Mouse (Mus musculus): ENCODE results near the gene Tnfaip1. TPM values are rescaled to one million over a fixed set of nuclear protein-coding genes. Genes with fewer than 3 reads are reported as not detected.

Tnfaip1 gene
- total RNA-seq, 1 experiment from 2014 or later = 7.4 TPM

DNA sequence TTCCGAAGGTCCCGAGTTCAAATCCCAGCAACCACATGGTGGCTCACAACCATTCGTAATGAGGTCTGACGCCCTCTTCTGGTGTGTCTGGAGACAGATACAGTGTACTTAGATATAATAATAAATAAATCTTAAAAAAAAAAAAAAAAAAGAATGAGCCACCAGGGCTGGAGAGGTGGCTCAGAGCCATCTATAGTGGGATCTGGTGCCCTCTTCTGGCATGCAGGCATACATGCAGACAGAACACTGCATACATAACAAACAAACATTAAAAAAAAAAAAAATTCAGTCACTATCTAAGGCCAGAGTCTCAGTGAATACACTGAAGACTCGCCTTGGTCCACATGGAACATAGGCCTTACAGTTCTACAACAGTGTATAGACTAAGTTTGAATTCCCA is 27.0 kb downstream of the Tnfaip1 start:
- ATAC-seq (ENCODE audit: extremely low read depth, insufficient number of reproducible peaks, low FRiP score, poor library complexity, severe bottlenecking) = no peak

DNA sequence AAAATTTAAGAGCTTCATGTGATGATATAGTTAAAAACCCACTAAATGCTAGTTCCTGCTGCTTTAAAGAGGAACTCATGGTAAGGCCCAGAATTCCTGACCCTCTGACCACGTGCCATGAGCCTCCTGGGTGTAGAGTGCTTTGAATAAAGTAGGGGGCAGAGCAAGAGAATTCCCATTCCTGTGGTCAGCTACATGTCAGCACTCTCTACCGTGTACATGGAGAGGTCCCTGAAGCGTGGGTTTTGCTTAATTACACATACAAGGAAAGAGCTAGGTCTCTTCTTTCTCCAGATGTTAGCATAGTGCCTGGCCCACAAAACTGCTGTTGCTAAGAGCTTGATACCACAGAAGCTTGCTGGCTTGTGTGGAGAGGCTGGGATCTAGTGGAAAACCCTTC is 30.7 kb downstream of the Tnfaip1 start:
- ATAC-seq (ENCODE audit: extremely low read depth, insufficient number of reproducible peaks, low FRiP score, poor library complexity, severe bottlenecking) = no peak

DNA sequence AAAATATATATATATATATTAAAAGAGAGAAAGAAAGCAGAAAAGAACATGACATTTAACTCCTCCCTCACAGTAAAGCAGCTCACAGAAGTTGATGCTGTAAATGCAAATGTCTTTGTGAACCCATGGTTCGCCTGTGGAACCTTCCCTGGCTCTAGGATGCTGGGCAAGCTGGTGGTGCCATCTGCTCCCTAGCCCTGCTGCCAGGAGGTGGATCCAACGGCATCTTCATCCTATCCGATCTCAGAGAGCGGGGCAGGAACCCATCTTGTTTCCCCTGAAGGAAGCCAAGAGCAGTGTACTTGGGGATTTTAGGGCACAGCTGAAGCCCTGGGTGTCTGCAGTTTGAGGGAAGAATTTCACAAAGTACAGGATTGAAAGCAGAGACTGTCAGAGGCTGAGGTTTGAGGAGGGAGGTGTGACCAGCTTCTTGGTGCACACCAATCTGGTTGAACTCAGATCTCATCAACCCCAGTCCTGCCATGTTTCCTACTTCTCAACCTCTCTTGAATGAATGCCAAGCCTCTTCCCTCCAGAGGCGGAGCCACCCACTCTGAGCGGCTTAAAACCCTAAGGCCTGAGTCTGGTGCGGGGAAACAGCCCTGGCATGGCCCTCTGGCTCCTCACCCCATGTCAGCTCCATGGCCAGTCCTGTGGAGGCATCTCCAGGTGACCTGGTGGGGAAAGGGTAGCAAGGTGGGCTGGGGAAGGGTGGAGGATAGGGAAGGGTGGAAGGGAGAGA is 33.1 kb downstream of the Tnfaip1 start, which contains the start of gene Sebox:
Gene Sebox (plus strand): TSS at position 539 of the 742 bp plus-strand sequence.
- no peak for ATAC-seq (ENCODE audit: extremely low read depth, insufficient number of reproducible peaks, low FRiP score, poor library complexity, severe bottlenecking)

DNA sequence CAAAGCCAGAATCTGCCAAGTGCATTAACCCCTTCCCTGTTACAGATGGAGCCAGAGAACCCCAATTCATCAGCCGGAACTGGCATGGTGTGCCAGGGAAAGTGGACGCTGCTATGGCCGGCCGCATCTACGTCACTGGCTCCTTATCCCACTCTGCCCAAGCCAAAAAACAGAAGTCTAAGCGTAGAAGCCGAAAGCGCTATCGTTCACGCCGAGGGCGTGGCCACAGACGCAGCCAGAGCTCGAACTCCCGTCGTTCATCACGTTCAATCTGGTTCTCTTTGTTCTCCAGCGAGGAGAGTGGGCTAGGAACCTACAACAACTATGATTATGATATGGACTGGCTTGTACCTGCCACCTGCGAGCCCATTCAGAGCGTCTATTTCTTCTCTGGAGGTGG is 34.6 kb downstream of the Tnfaip1 start:
- ATAC-seq (ENCODE audit: extremely low read depth, insufficient number of reproducible peaks, low FRiP score, poor library complexity, severe bottlenecking) = no peak

DNA sequence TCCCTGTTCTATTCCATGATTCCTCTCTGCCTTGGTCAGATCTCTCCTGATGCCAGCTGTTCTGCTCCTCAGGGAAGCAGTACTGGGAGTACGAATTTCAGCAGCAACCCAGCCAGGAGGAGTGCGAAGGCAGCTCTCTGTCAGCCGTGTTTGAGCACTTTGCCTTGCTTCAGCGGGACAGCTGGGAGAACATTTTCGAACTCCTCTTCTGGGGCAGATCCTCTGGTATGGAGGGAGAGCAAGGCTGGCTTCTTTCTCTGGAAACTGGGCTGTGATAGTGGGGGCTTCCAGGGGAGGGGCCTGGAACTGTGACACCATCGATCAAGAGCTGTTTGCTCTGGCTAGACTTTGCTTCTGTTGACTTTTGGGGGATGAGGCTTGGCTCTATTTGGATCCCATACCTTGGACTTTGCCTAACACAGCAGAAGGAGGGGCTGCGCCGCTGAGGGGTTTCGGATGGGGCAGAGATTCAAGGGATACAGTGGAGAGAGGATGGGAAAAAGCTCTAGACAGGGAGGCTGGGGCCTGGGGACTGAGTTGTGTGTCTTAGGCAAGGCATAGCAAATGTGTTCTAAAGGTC is 35.4 kb downstream of the Tnfaip1 start:
- ATAC-seq (ENCODE audit: extremely low read depth, insufficient number of reproducible peaks, low FRiP score, poor library complexity, severe bottlenecking) = no peak

DNA sequence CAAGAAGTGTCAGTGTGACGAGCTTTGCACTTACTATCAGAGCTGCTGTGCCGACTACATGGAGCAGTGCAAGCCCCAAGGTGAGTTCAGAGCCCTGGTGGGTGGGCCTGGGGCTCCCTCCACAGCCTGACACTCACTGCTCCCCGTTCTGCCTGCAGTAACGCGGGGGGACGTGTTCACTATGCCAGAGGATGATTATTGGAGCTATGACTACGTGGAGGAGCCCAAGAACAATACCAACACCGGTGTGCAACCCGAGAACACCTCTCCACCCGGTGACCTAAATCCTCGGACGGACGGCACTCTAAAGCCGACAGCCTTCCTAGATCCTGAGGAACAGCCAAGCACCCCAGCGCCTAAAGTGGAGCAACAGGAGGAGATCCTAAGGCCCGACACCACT is 36.6 kb downstream of the Tnfaip1 start:
- no peak for ATAC-seq (ENCODE audit: extremely low read depth, insufficient number of reproducible peaks, low FRiP score, poor library complexity, severe bottlenecking)

DNA sequence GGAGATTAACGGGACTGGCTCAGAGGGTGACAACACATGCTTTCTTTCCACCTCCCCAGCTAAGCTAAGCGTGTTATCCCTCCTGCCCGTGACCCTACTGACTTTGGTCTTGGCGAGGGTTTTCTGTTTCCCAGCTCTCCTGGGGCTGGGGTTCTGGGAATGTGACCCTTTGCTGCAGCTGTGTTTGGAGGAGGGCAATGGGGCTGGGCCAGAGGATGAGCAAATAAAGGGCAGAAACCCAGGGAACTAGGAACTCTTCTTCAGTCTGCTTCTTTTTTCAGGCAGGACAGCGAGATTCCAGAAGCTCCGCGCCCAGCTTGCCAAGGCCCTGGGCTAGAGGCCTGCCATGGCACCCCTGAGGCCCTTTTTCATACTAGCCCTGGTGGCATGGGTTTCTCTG is 37.1 kb downstream of the Tnfaip1 start, which contains the start of gene Vtn:
Gene Vtn (plus strand): TSS at position 88 of the 400 bp plus-strand sequence.
- no peak for ATAC-seq (ENCODE audit: extremely low read depth, insufficient number of reproducible peaks, low FRiP score, poor library complexity, severe bottlenecking)

DNA sequence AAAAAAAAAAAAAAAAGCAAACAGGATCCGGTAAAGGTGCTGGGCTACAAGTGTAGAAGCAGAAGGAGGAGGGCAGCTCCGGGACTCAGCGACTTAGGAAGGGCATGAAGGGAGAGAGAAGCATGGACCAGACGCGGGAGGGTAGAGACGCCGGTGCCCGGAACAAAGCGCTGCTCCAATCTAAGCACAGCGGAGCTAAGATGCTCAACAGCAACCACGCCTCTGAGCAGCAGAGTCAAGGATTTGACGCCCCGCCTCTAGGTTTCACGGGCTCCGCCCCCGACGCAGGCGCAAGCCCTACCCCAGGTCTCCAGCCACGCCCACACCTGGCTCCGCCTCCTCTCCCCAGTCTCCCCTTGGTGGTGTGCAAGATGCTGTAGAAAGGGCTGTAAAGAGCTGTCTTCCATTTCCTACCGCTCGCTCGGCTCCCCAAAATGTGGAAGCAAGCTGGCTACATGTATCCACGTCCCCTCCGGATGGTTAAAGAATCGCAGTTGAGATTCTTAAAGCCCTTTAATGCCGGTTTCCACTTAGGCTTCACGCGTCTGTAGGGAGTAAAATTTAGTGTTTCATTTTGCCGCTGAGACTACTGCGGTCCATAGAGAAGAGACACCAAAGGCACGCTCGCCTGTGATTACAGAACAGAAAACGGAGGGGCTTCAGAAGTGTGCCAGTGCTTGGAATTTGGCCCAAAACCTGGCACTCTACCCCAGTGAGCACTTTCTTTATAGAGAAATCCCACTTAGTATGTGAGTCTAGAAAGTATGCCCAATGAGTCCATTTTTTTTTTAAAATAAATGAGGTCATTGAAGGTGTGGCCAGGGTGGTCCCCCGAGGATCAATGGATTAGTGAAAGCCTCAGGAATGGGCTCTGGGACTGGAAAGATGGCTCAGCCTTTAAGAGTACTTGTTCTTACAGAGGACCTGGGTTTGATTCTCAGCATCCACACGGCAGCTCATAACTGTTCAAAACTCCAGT is 38.3 kb downstream of the Tnfaip1 start, which contains the start of gene Sarm1:
Gene Sarm1 (minus strand): TSS at position 211 of the 979 bp plus-strand sequence.
- peak; percentile 94 for ATAC-seq (ENCODE audit: extremely low read depth, insufficient number of reproducible peaks, low FRiP score, poor library complexity, severe bottlenecking)

DNA sequence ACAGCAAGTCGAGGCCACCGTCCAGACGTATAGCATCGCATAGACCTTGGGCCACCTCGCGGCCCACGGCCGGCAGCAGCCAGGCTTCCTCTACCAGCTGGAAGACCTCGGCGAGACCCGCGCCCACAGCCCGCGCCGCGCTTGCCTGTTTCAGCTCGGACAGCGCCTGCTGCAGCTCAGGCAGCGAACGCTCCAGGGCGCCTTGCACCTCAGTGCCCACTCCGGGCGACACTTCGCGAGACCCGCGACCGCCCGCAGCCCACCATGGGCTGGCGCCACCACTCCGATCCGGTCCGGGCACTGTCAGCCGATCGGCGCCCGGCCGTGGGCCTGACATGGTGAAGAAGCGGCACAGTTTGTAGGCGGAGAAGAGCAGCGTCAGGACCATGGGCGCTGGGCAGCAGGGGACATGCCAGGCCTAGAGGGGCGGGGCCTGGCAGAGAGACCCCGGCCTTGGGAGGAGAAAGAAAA is 39.0 kb downstream of the Tnfaip1 start:
- no peak for ATAC-seq (ENCODE audit: extremely low read depth, insufficient number of reproducible peaks, low FRiP score, poor library complexity, severe bottlenecking)

DNA sequence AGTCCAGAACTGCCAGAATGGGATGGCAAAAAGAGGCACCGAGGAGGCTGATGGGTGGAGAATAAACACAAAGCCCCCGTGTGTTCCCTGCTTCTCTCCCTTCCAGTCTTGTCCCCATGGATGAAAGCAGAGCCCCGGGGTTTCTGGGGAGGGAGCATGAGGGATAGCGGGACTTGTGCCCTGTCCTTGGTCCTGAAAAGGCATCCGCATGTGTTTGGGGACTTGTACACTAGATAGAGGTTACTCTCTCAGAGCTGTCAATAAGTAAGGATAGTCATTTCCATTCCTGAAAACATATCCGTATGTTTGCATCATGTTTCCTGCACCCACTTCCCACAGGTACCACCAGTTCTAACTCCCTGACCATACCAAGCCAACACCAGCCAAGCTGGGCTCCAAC is 40.2 kb downstream of the Tnfaip1 start:
- ATAC-seq (ENCODE audit: extremely low read depth, insufficient number of reproducible peaks, low FRiP score, poor library complexity, severe bottlenecking) = no peak

DNA sequence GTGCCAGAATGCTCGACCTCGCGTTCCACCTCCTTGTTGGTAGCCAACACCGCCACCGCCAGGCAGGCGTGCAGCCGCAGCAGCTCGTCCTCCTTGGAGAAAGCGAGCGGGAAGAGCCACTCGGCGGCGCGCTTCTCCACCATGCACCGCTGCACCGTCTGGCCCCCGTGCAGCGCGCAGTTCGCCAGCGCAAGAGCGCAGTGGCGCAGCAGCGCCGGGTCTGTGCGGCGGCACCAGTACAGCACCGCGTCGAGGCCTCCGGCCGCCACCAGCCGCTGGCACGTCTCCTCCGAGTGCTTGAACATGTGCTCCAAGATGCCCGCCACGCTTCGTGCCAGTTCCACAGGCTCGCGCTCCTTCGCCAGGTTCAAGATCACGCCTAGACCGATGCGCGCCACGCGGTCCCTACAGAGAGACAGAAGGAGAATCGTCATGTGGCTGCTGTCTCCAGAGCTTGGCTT is 45.3 kb downstream of the Tnfaip1 start:
- ATAC-seq (ENCODE audit: extremely low read depth, insufficient number of reproducible peaks, low FRiP score, poor library complexity, severe bottlenecking) = no peak

DNA sequence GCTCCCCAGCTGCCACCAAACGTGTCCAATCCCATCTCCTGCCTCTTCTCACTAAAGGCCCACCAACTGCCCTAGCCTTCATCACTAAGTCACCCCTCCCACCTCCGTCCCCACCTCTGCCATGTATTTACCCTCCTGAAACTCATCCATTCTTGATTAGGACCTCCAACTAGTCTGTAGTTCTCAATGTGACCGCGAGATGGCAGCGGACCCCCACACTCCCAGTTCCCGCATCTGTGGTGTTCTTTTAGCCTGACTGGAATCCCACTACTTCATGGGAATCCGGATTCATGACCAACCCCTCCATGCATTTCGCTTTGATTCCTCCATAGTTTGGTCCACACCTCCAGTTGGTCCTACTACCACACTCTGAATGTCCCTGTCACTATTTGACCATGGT is 48.0 kb downstream of the Tnfaip1 start:
- ATAC-seq (ENCODE audit: extremely low read depth, insufficient number of reproducible peaks, low FRiP score, poor library complexity, severe bottlenecking) = 0 out of 2 replicates have a peak, but pooled peaks have one; percentile 46

DNA sequence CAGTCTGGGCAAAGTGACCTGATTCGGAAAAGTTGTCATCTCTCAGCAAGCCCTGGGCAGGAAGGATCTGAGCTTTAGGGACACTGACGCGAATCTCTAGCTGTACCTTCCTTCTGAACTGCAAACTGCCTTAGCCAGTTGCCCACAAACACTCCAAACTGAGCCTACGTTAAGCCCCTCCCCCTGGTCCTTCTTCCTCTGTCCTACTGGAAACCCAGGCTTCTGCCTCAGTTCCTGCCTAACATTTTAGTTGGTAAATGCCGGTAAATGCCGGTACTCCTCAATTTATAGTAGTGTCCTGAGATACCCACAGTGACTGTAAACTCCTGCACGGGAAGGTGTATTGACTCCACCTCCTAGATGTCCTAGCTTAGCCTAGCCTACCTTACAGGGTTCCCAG is 52.5 kb downstream of the Tnfaip1 start:
- no peak for ATAC-seq (ENCODE audit: extremely low read depth, insufficient number of reproducible peaks, low FRiP score, poor library complexity, severe bottlenecking)

DNA sequence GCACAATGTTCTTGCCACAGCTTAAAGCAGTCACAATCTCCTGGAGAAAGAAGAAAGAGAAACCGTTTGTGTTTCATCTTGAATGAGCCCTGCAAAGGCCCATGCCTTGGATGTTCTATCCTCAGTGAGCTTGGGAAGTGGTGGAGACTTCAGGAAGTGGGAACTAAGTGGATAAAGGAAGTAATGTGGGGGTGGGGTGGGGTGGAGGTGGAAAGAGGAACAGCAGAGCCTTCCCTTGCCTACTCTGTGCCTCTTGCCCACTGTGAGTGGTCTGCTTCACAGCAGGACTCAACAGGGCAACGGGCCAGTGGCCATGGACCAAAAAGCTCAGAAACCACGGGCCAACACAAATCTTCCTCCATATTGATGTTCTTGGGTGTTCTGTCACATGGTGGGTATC is 60.8 kb downstream of the Tnfaip1 start:
- ATAC-seq (ENCODE audit: extremely low read depth, insufficient number of reproducible peaks, low FRiP score, poor library complexity, severe bottlenecking) = no peak

Other genes starting within 250 kb of the Tnfaip1 start
- 4.1 and 4.8 TPM in 2 replicates for gene BC030499, start 245.5 kb downstream of the Tnfaip1 start, total RNA-seq (2017)
- gene Spag5, start 234.8 kb downstream of the Tnfaip1 start, total RNA-seq (2017) = 0.37 and 0.93 TPM in 2 replicates
- 1.7 and 2.9 TPM in 2 replicates for gene Aldoc, start 213.4 kb downstream of the Tnfaip1 start, total RNA-seq (2017)
- 17.2 and 21.1 TPM in 2 replicates for gene Pigs, start 207.9 kb downstream of the Tnfaip1 start, total RNA-seq (2017)
- gene Unc119, start 192.8 kb downstream of the Tnfaip1 start, total RNA-seq (2017) = 62.9 and 76.7 TPM in 2 replicates
- gene Foxn1, start 149.8 kb downstream of the Tnfaip1 start, total RNA-seq (2017) = not detected in 2 replicates
- 0.25 and 0.47 TPM in 2 replicates for gene Slc13a2, start 114.1 kb downstream of the Tnfaip1 start, total RNA-seq (2017)
- not detected in 2 replicates for gene Slc46a1, start 70.6 kb downstream of the Tnfaip1 start, total RNA-seq (2017)
- 0.12 and 0.23 TPM in 2 replicates for gene Sarm1, start 38.6 kb downstream of the Tnfaip1 start, total RNA-seq (2017)
- gene Vtn, start 37.2 kb downstream of the Tnfaip1 start, total RNA-seq (2017) = not detected in 2 replicates
- not detected in 2 replicates for gene Sebox, start 32.9 kb downstream of the Tnfaip1 start, total RNA-seq (2017)
- gene Tmem199, start 24.2 kb downstream of the Tnfaip1 start, total RNA-seq (2017) = 25.4 and 34.9 TPM in 2 replicates
- gene Poldip2, start 24.1 kb downstream of the Tnfaip1 start, total RNA-seq (2017) = 34.9 and 35.7 TPM in 2 replicates
- 75.6 and 87.8 TPM in 2 replicates for gene Ift20, start within 50 bp of the Tnfaip1 start, total RNA-seq (2017)
- 0.93 and 2.9 TPM in 2 replicates for gene Tmem97, start 14.4 kb upstream of the Tnfaip1 start, total RNA-seq (2017)
- 41.5 and 46.1 TPM in 2 replicates for gene Nlk, start 161.0 kb upstream of the Tnfaip1 start, total RNA-seq (2017)
- gene Ccnq, start 215.4 kb upstream of the Tnfaip1 start, total RNA-seq (2017) = 10.9 and 11.9 TPM in 2 replicates

Data from neutrophil, adult 5-6 weeks (primary cell).